Mouse (Mus musculus): Measurements from ENCODE around the gene D1Pas1. TPM values are rescaled to one million over a fixed set of nuclear protein-coding genes. Genes with fewer than 3 reads are reported as not detected.

The D1Pas1 gene
- polyA plus RNA-seq, 1 experiment: not detected

- 93% methylated on average over 34 of the region's 34 CpGs for WGBS
- Histone ChIP-seq H3K4me1 (ENCODE audit: control insufficient read depth, insufficient read depth, insufficient read length, low read length) (peaks cover 4% of the 10 kb centered on the region; the same call in 1 of the 2 replicates), H3K4me3 (ENCODE audit: low read depth, low read length) (no peak overlapping the region), H3K27me3 (ENCODE audit: control insufficient read depth, insufficient read depth, low read length) (no peaks in the 10 kb centered on the region), H3K36me3 (ENCODE audit: control insufficient read depth, insufficient read depth, low read length) (no peaks in the 10 kb centered on the region), H3K27ac (ENCODE audit: insufficient read depth, low read depth, low read length) (no peak overlapping the region)
- no peak for TF ChIP-seq POLR2A (IDR thresholded peaks at IDR 0.05; ENCODE audit: low read depth, low read length)
- no peak for TF ChIP-seq CTCF (IDR thresholded peaks at IDR 0.05; ENCODE audit: extremely low read depth, insufficient read length, insufficient replicate concordance, low read depth, low read length)
Measured at GRCm38 (mm10) chr1:186967926-186968325, 710 bp downstream of the D1Pas1 start.

GRCm38 (mm10) chr1:186976937-186977540 is 9.8 kb downstream of the D1Pas1 start:
- Histone ChIP-seq H3K27me3 (ENCODE audit: control insufficient read depth, insufficient read depth, low read length) (no peaks in the 10 kb centered on the region), H3K4me3 (ENCODE audit: low read depth, low read length) (no peak overlapping the region), H3K27ac (ENCODE audit: insufficient read depth, low read depth, low read length) (no peak overlapping the region), H3K36me3 (ENCODE audit: control insufficient read depth, insufficient read depth, low read length) (no peaks in the 10 kb centered on the region), H3K4me1 (ENCODE audit: control insufficient read depth, insufficient read depth, insufficient read length, low read length) (no peaks in the 10 kb centered on the region)
- TF ChIP-seq CTCF (IDR thresholded peaks at IDR 0.05; ENCODE audit: extremely low read depth, insufficient read length, insufficient replicate concordance, low read depth, low read length) (no peak), POLR2A (IDR thresholded peaks at IDR 0.05; ENCODE audit: low read depth, low read length) (no peak)
- WGBS: 54% methylated on average over 4 of the region's 4 CpGs

GRCm38 (mm10) chr1:186977801-186978200 is 10.6 kb downstream of the D1Pas1 start:
- Histone ChIP-seq H3K36me3 (ENCODE audit: control insufficient read depth, insufficient read depth, low read length) (no peaks in the 10 kb centered on the region), H3K27ac (ENCODE audit: insufficient read depth, low read depth, low read length) (no peak overlapping the region), H3K4me1 (ENCODE audit: control insufficient read depth, insufficient read depth, insufficient read length, low read length) (no peaks in the 10 kb centered on the region), H3K27me3 (ENCODE audit: control insufficient read depth, insufficient read depth, low read length) (no peaks in the 10 kb centered on the region), H3K4me3 (ENCODE audit: low read depth, low read length) (no peak overlapping the region)
- WGBS: 89% methylated on average over 2 of the region's 2 CpGs
- TF ChIP-seq CTCF (IDR thresholded peaks at IDR 0.05; ENCODE audit: extremely low read depth, insufficient read length, insufficient replicate concordance, low read depth, low read length): no peak

- no peaks in the 10 kb centered on the region for H3K27me3 ChIP-seq (ENCODE audit: control insufficient read depth, insufficient read depth, low read length)
- H3K27ac ChIP-seq (ENCODE audit: insufficient read depth, low read depth, low read length): no peak overlapping the region
- H3K4me1 ChIP-seq (ENCODE audit: control insufficient read depth, insufficient read depth, insufficient read length, low read length): no peaks in the 10 kb centered on the region
- H3K4me3 ChIP-seq (ENCODE audit: low read depth, low read length): no peak overlapping the region
- no peaks in the 10 kb centered on the region for H3K36me3 ChIP-seq (ENCODE audit: control insufficient read depth, insufficient read depth, low read length)
- TF ChIP-seq CTCF (IDR thresholded peaks at IDR 0.05; ENCODE audit: extremely low read depth, insufficient read length, insufficient replicate concordance, low read depth, low read length): no peak
- WGBS: 83% methylated on average over 8 of the region's 8 CpGs
Measured at GRCm38 (mm10) chr1:186979465-186979864, 12.2 kb downstream of the D1Pas1 start.

GRCm38 (mm10) chr1:186980503-186980902 is 13.3 kb downstream of the D1Pas1 start:
- Histone ChIP-seq H3K27ac (ENCODE audit: insufficient read depth, low read depth, low read length) (no peak overlapping the region), H3K4me3 (ENCODE audit: low read depth, low read length) (no peak overlapping the region), H3K27me3 (ENCODE audit: control insufficient read depth, insufficient read depth, low read length) (no peaks in the 10 kb centered on the region), H3K4me1 (ENCODE audit: control insufficient read depth, insufficient read depth, insufficient read length, low read length) (no peaks in the 10 kb centered on the region), H3K36me3 (ENCODE audit: control insufficient read depth, insufficient read depth, low read length) (no peaks in the 10 kb centered on the region)
- WGBS: 66% methylated on average over 9 of the region's 9 CpGs
- TF ChIP-seq CTCF (IDR thresholded peaks at IDR 0.05; ENCODE audit: extremely low read depth, insufficient read length, insufficient replicate concordance, low read depth, low read length) (no peak), POLR2A (IDR thresholded peaks at IDR 0.05; ENCODE audit: low read depth, low read length) (no peak)

GRCm38 (mm10) chr1:186985131-186985530 is 17.9 kb downstream of the D1Pas1 start:
- Histone ChIP-seq H3K27me3 (ENCODE audit: control insufficient read depth, insufficient read depth, low read length) (no peaks in the 10 kb centered on the region), H3K27ac (ENCODE audit: insufficient read depth, low read depth, low read length) (no peak overlapping the region), H3K36me3 (ENCODE audit: control insufficient read depth, insufficient read depth, low read length) (no peaks in the 10 kb centered on the region), H3K4me1 (ENCODE audit: control insufficient read depth, insufficient read depth, insufficient read length, low read length) (no peaks in the 10 kb centered on the region), H3K4me3 (ENCODE audit: low read depth, low read length) (no peak overlapping the region)
- WGBS: 91% methylated on average over 11 of the region's 11 CpGs
- no peak for TF ChIP-seq POLR2A (IDR thresholded peaks at IDR 0.05; ENCODE audit: low read depth, low read length)

GRCm38 (mm10) chr1:186986086-186986485 is 18.9 kb downstream of the D1Pas1 start:
- Histone ChIP-seq H3K4me3 (ENCODE audit: low read depth, low read length) (no peak overlapping the region), H3K36me3 (ENCODE audit: control insufficient read depth, insufficient read depth, low read length) (no peaks in the 10 kb centered on the region), H3K4me1 (ENCODE audit: control insufficient read depth, insufficient read depth, insufficient read length, low read length) (no peaks in the 10 kb centered on the region), H3K27ac (ENCODE audit: insufficient read depth, low read depth, low read length) (no peak overlapping the region), H3K27me3 (ENCODE audit: control insufficient read depth, insufficient read depth, low read length) (no peaks in the 10 kb centered on the region)
- TF ChIP-seq CTCF (IDR thresholded peaks at IDR 0.05; ENCODE audit: extremely low read depth, insufficient read length, insufficient replicate concordance, low read depth, low read length) (no peak), POLR2A (IDR thresholded peaks at IDR 0.05; ENCODE audit: low read depth, low read length) (no peak)
- WGBS: 76% methylated on average over 9 of the region's 9 CpGs

- H3K36me3 ChIP-seq (ENCODE audit: control insufficient read depth, insufficient read depth, low read length): no peaks in the 10 kb centered on the region
- 79% methylated on average over 8 of the region's 8 CpGs for WGBS
Measured at GRCm38 (mm10) chr1:186986506-186986905, 19.3 kb downstream of the D1Pas1 start.

More at GRCm38 (mm10) chr1:186986506-186986905, 19.3 kb downstream of the D1Pas1 start:
- H3K4me3 ChIP-seq (ENCODE audit: low read depth, low read length): no peak overlapping the region
- no peaks in the 10 kb centered on the region for H3K4me1 ChIP-seq (ENCODE audit: control insufficient read depth, insufficient read depth, insufficient read length, low read length)
- no peak for TF ChIP-seq POLR2A (IDR thresholded peaks at IDR 0.05; ENCODE audit: low read depth, low read length)
- TF ChIP-seq CTCF (IDR thresholded peaks at IDR 0.05; ENCODE audit: extremely low read depth, insufficient read length, insufficient replicate concordance, low read depth, low read length): no peak
- H3K27me3 ChIP-seq (ENCODE audit: control insufficient read depth, insufficient read depth, low read length): no peaks in the 10 kb centered on the region
- H3K27ac ChIP-seq (ENCODE audit: insufficient read depth, low read depth, low read length): no peak overlapping the region
